Mouse (Mus musculus): Measurements from ENCODE around the gene Pot1a.

GRCm38 (mm10) chr6:25836261-25836660 lies 27.2 kb upstream of the Pot1a start:
- TF ChIP-seq CTCF (IDR thresholded peaks at IDR 0.05; ENCODE audit: extremely low read depth, insufficient read depth, low read length) = no peak
- no peak for TF ChIP-seq POLR2A (IDR thresholded peaks at IDR 0.05; ENCODE audit: extremely low read depth, insufficient read depth, low read length)
